ENCODE assay signal across 8 mouse cellular contexts in the genomic region with DNA sequence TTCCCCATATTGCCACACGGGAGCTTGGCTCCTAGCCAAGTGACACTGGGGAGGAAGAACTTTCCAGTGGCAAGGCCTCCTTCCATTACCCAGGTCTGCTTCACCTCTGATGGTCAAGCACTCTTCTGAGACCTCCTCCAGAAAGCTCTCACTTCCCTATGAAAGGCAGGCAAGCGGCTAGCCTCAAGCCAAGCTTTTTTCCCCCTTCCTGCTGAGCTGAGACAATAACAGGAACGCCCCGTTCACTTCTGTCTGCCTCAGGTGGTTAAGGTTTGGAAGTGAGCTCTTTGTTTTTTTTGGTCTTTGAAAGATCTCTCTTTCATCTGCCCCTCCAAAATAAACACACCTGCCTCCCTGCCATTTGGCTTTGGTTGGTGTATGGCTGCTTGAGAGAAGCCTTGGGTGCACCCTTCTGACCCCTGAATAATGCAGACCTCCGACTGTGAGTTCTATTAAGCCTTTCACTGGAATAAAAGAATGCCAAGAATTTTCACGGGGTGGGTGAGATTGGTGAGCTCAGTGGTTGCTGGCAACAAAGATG. TPM values are rescaled to one million over a fixed set of nuclear protein-coding genes. Genes with fewer than 3 reads are reported as not detected.
DNase-seq lines count a peak whose midpoint lies in the region; ATAC-seq lines count a peak whose summit lies in the region.

A gene (plus strand): TSS at position 448 of the 541 bp plus-strand sequence.

- 0 out of 2 replicates have a peak, but pooled peaks cover 3% of the 10 kb centered on the region for H3K9me3 ChIP-seq in heart, embryonic 11.5 days (replicated peaks; ENCODE audit: control insufficient read depth, low read length)

- H3K4me1 ChIP-seq in heart, embryonic 11.5 days (ENCODE audit: control insufficient read depth, insufficient read depth, low read length) = 0 out of 2 replicates have a peak, but pooled peaks cover 4% of the 10 kb centered on the region

- no peak within 1 kb of the TSS for H3K4me2 ChIP-seq in heart, embryonic 11.5 days

- no peak within 1 kb of the TSS for H3K27ac ChIP-seq in heart, embryonic 11.5 days (ENCODE audit: low read depth, low read length)

- H3K9ac ChIP-seq in heart, embryonic 11.5 days (ENCODE audit: low read depth, low read length) = no peak within 1 kb of the TSS

- H3K4me3 ChIP-seq in heart, embryonic 11.5 days (ENCODE audit: low read depth, low read length) = no peak within 1 kb of the TSS

- no peak for DNase-seq in layer of hippocampus, adult 8-10 months (ENCODE audit: low spot score in 2 of 2)
- no peak for DNase-seq in layer of hippocampus, adult 9-11 months
- DNase-seq in left cerebral cortex, adult 8-10 months (ENCODE audit: low spot score in 2 of 2) = no peak
- DNase-seq in ovary, adult 18-20 months (ENCODE audit: low spot score) = no peak
- no peak for DNase-seq in right cerebral cortex, adult 2 months (ENCODE audit: low spot score in 2 of 2)

- peak; percentile 39; the same call in 1 of the 2 replicates for ATAC-seq in common myeloid progenitor, adult 5-6 weeks (replicated peaks; ENCODE audit: low read depth, poor library complexity, severe bottlenecking)
- no peak for ATAC-seq in heart, embryonic 11.5 days (replicated peaks; ENCODE audit: insufficient number of reproducible peaks, low FRiP score, low TSS enrichment)
- peak; percentile 39 for ATAC-seq in megakaryocyte, adult 5-6 weeks (ENCODE audit: poor library complexity, severe bottlenecking)

- 14% methylated on average over 6 of the region's 6 CpGs for WGBS in heart, embryonic 11.5 days (ENCODE audit: insufficient replicate concordance)

- no peaks in the 10 kb centered on the region for H3K36me3 ChIP-seq in heart, embryonic 11.5 days (ENCODE audit: control insufficient read depth, insufficient read depth, low read length)

- H3K27me3 ChIP-seq in heart, embryonic 11.5 days (ENCODE audit: control insufficient read depth, insufficient read depth, low read length) = peaks cover 9% of the 10 kb centered on the region; the same call in 1 of the 2 replicates

RNA-seq across cellular contexts. Expression of the gene that starts here (rescaled TPM):
- 10 to 100 TPM; 60.4 to 74.7 (median 68.3) TPM for total RNA-seq in layer of hippocampus, adult 8-10 months (2022)
- 14.0 and 14.9 TPM in 2 replicates for total RNA-seq in common myeloid progenitor, adult 5-6 weeks (2017)
- polyA plus RNA-seq in heart, embryonic 11.5 days (2014; fragmentation: Nextera tagmentation; extraction: Ambion mirVana) = 58.0 and 65.2 TPM in 2 replicates
- total RNA-seq in left cerebral cortex, adult 8-10 months (2022) = 10 to 100 TPM; 72.9 to 80.6 (median 76.1) TPM
- 53.1 TPM in 2 replicates for total RNA-seq in megakaryocyte, adult 5-6 weeks (2015)
- 12.3 and 18.0 TPM in 2 replicates for total RNA-seq in megakaryocyte, adult 5-6 weeks (2017)
